Mouse (Mus musculus) erythroid progenitor cell, adult 5-6 weeks (primary cell): ENCODE measurements around the gene Gm5737. TPM values are rescaled to one million over a fixed set of nuclear protein-coding genes. Genes with fewer than 3 reads are reported as not detected.

Experiments used
- ATAC-seq: replicated peaks from 2 replicates; pipeline ENCODE4 v1.8.0; 2016; ENCODE audit warnings: moderate number of reproducible peaks, mild to moderate bottlenecking, moderate TSS enrichment, inconsistent platforms; ENCODE audit not compliant: poor library complexity, low FRiP score, severe bottlenecking
- total RNA-seq, 2 experiments: library from RNA; stranded (forward) in 1 of 2; stranded (reverse) in 1 of 2; fragments of 150-400 nt in 1 of 2; fragments of 186-747, 209-891 nt in 1 of 2; gene quantifications; 2 replicates each; pipeline versions ENCODE4 v1.2.3 to v1.2.4; 2015 to 2017; ENCODE audit warnings: low replicate concordance in 2 of 2

Gm5737 gene
- total RNA-seq, 2 experiments from 2014 or later, result not detected

- no peak for ATAC-seq
These were observed 60.9 kb downstream of the Gm5737 start for GRCm38 (mm10) chr7:120873083-120873482.

DNA sequence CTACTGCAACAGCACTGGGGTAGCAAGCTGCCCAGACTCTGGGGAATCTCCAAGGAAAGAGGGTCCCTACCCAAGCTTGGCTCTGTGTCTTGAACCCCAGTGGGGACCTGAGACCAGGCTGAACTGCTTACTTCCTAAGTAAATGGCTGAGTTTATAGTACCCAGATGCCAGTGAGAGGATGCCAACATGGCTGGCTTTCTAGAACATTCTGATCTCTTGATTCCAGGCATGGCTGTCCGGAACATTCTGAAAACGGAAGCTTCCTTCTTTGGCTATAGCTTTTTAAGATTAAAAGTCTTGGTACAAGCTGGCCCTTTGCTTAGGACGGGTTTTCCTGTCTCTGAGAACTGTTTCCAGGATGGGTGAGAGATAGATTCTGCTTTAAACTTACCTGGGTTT lies 61.9 kb downstream of the Gm5737 start:
- no peak for ATAC-seq

- peak; percentile 81 for ATAC-seq
These were observed 62.8 kb downstream of the Gm5737 start for GRCm38 (mm10) chr7:120874764-120875539.

GRCm38 (mm10) chr7:120875540-120876388 lies 63.6 kb downstream of the Gm5737 start:
- peak; percentile 37 for ATAC-seq

DNA sequence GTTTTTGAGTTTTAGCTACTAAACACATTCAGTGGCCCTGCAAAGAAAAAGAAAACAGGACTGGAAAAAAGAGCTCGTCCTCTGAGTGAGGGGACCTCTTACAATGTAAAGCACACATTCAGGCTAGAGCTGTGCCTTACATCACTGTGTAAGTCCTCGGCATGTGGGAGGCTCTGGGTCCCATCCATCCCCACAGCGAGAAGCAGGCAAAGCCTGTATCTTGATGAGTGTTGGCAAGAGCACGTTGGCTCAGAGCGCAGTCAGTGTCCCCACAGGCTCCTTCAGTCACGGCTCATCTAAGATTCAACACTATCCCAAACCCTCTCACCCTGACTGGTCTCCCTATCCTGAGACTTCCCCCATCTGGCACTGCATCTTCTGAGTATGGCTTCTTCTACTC lies 66.1 kb downstream of the Gm5737 start:
- ATAC-seq, result no peak

DNA sequence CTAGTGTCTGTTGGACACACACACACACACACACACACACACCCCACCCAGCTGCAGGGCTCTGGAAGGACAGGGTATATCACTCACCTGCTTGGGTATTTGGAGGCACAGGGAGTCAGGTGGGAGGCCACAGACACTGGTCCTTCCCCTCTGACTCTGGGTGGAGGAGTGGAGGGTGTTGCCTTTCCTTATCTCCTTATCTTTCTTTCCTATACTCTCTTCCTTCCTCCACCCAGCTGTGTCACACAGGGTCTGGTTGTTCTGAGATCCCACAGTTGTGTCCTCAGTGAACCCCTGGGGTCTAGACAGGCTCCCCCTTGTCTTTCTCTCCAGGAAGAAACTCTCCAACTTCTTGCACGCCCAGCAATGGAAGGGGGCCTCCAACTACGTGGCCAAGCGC lies 67.8 kb downstream of the Gm5737 start:
- peak; percentile 67 for ATAC-seq

GRCm38 (mm10) chr7:120880770-120881169 lies 68.6 kb downstream of the Gm5737 start:
- peak; percentile 52 for ATAC-seq

Other genes starting within 250 kb of the Gm5737 start
- 84.7 and 88.4 TPM in 2 replicates for gene Uqcrc2, start 177.2 kb upstream of the Gm5737 start, total RNA-seq (2015; ENCODE audit: low replicate concordance)
- gene Uqcrc2, start 177.2 kb upstream of the Gm5737 start, total RNA-seq (2017; ENCODE audit: low replicate concordance), result 27.9 and 36.7 TPM in 2 replicates
- not detected in 2 replicates for gene Pdzd9, start 142.0 kb upstream of the Gm5737 start, total RNA-seq (2015; ENCODE audit: low replicate concordance)
- gene Pdzd9, start 142.0 kb upstream of the Gm5737 start, total RNA-seq (2017; ENCODE audit: low replicate concordance), result 0.08 and 1.8 TPM in 2 replicates
- gene Mosmo, start 134.7 kb upstream of the Gm5737 start, total RNA-seq (2015; ENCODE audit: low replicate concordance), result 31.7 and 41.1 TPM in 2 replicates
- gene Mosmo, start 134.7 kb upstream of the Gm5737 start, total RNA-seq (2017; ENCODE audit: low replicate concordance), result 26.8 and 27.0 TPM in 2 replicates
- gene Vwa3a, start 73.0 kb upstream of the Gm5737 start, total RNA-seq (2015; ENCODE audit: low replicate concordance), result not detected in 2 replicates
- 4.6 TPM in 1 of 2 replicates, not detected in the other for gene Vwa3a, start 73.0 kb upstream of the Gm5737 start, total RNA-seq (2017; ENCODE audit: low replicate concordance)
- gene Eef2k, start 30.5 kb downstream of the Gm5737 start, total RNA-seq (2015; ENCODE audit: low replicate concordance), result 35.6 and 62.3 TPM in 2 replicates
- 80.2 and 225 TPM in 2 replicates for gene Eef2k, start 30.5 kb downstream of the Gm5737 start, total RNA-seq (2017; ENCODE audit: low replicate concordance)
- gene Polr3e, start 105.4 kb downstream of the Gm5737 start, total RNA-seq (2015; ENCODE audit: low replicate concordance), result 0.42 and 1.4 TPM in 2 replicates
- 2.3 and 3.0 TPM in 2 replicates for gene Polr3e, start 105.4 kb downstream of the Gm5737 start, total RNA-seq (2017; ENCODE audit: low replicate concordance)
- 226 and 240 TPM in 2 replicates for gene Cdr2, start 169.9 kb downstream of the Gm5737 start, total RNA-seq (2015; ENCODE audit: low replicate concordance)
- gene Cdr2, start 169.9 kb downstream of the Gm5737 start, total RNA-seq (2017; ENCODE audit: low replicate concordance), result 362 and 391 TPM in 2 replicates
- gene Mfsd13b, start 170.1 kb downstream of the Gm5737 start, total RNA-seq (2015; ENCODE audit: low replicate concordance), result not detected in 2 replicates
- gene Mfsd13b, start 170.1 kb downstream of the Gm5737 start, total RNA-seq (2017; ENCODE audit: low replicate concordance), result not detected in 2 replicates
- 46.9 and 103 TPM in 2 replicates for gene Mettl9, start 222.1 kb downstream of the Gm5737 start, total RNA-seq (2015; ENCODE audit: low replicate concordance)
- 43.6 and 67.9 TPM in 2 replicates for gene Mettl9, start 222.1 kb downstream of the Gm5737 start, total RNA-seq (2017; ENCODE audit: low replicate concordance)